Mouse (Mus musculus): ENCODE results near the gene Slc25a51.

- TF ChIP-seq POLR2A (IDR thresholded peaks at IDR 0.05; ENCODE audit: insufficient read length, low read depth) (no peak), USF1 (IDR thresholded peaks at IDR 0.05; ENCODE audit: low read depth) (no peak), E2F4 (IDR thresholded peaks at IDR 0.05; ENCODE audit: insufficient read depth) (no peak), MYOG (IDR thresholded peaks at IDR 0.05; ENCODE audit: control insufficient read depth in 1 of 3, insufficient read depth in 1 of 3, insufficient read length in 2 of 3, low read depth in 2 of 3) (no peak), MAX (IDR thresholded peaks at IDR 0.05; ENCODE audit: low read depth) (no peak), CEBPB (IDR thresholded peaks at IDR 0.05; ENCODE audit: insufficient read depth, poor library complexity, severe bottlenecking) (no peak), POLR2AphosphoS2 (IDR thresholded peaks at IDR 0.05; ENCODE audit: insufficient read length, low read depth) (no peak), REST (IDR thresholded peaks at IDR 0.05; ENCODE audit: insufficient read depth, insufficient read length) (no peak), SRF (IDR thresholded peaks at IDR 0.05; ENCODE audit: control insufficient read depth, insufficient read length, low read depth) (no peak), MYOD1 (IDR thresholded peaks at IDR 0.05; ENCODE audit: control insufficient read depth in 1 of 3, insufficient read length in 2 of 3, low read depth in 2 of 3) (no peak), TCF12 (IDR thresholded peaks at IDR 0.05; ENCODE audit: insufficient read depth, poor library complexity, severe bottlenecking) (no peak)
Measured at GRCm38 (mm10) chr4:45447196-45447595, 38.6 kb upstream of the Slc25a51 start.
